Mouse (Mus musculus) kidney, postnatal 0 days (tissue): Measurements from ENCODE around the gene Tcirg1. TPM values are rescaled to one million over a fixed set of nuclear protein-coding genes. Genes with fewer than 3 reads are reported as not detected.

Experiments used
- ATAC-seq: fragments of 200-750 bp; cut with Nextera tagmentation; replicated peaks from 2 replicates; pipeline ENCODE4 v1.8.0; 2017; ENCODE audit warnings: low read depth, moderate number of reproducible peaks, moderate TSS enrichment, moderate library complexity; ENCODE audit not compliant: low FRiP score
- DNase-seq: peaks from one replicate; pipeline ENCODE4 v3.0.0-alpha.2; 2016; ENCODE audit warnings: low spot score
- H3K27ac ChIP-seq: fragments of 300-500 bp; sonication (generic); 2 replicates; pipeline ENCODE4 v1.5.1; 2014; ENCODE audit warnings: mild to moderate bottlenecking
- H3K27me3 ChIP-seq: fragments of 300-500 bp; sonication (generic); 2 replicates; pipeline ENCODE4 v1.6.1; 2014; ENCODE audit warnings: low read length, mixed read lengths; ENCODE audit not compliant: insufficient read depth
- H3K36me3 ChIP-seq: fragments of 300-500 bp; sonication (generic); 2 replicates; pipeline ENCODE4 v1.6.1; 2014; ENCODE audit warnings: low read length, mixed read lengths; ENCODE audit not compliant: insufficient read depth
- H3K4me1 ChIP-seq: fragments of 300-500 bp; sonication (generic); replicated peaks from 2 replicates; pipeline ENCODE4 v1.6.1; 2014; ENCODE audit warnings: antibody characterized with exemption, low read length, mixed read lengths; ENCODE audit not compliant: insufficient read depth
- H3K4me2 ChIP-seq: fragments of 300-500 bp; sonication (generic); 2 replicates; pipeline ENCODE4 v1.6.1; 2014; ENCODE audit warnings: mild to moderate bottlenecking, low read length, moderate library complexity, mixed read lengths
- H3K4me3 ChIP-seq: fragments of 300-500 bp; sonication (generic); replicated peaks from 2 replicates; pipeline ENCODE4 v1.5.1; 2014; ENCODE audit warnings: low read depth, low read length
- H3K9ac ChIP-seq: fragments of 300-500 bp; sonication (generic); 2 replicates; pipeline ENCODE4 v1.6.1; 2014; ENCODE audit warnings: low read depth, low read length
- H3K9me3 ChIP-seq: fragments of 300-500 bp; sonication (generic); replicated peaks from 2 replicates; pipeline ENCODE4 v1.6.1; 2016; ENCODE audit warnings: low read length, inconsistent platforms, mixed read lengths
- CTCF ChIP-seq: IDR thresholded peaks from 2 replicates; pipeline ENCODE4 v1.5.1; 2016; ENCODE audit warnings: antibody characterized with exemption, low read depth, mild to moderate bottlenecking, moderate library complexity
- WGBS: fragments of 180-500 bp; shearing (Covaris S2); extraction: QIAGEN DNeasy Blood & Tissue Kit; methylation state at CpG from one replicate; pipeline ENCODE4 v1.1.7; 2014; 5-methylcytosine and 5-hydroxymethylcytosine counted together
- polyA plus RNA-seq: library from polyadenylated mRNA; unstranded; fragments of >200 nt; fragmentation: Nextera tagmentation; extraction: Ambion mirVana; gene quantifications from 2 replicates; pipeline ENCODE4 v1.2.1, GENCODE M21; 2015

Gene Tcirg1
- polyA plus RNA-seq, 1 experiment from 2014 or later: 33.0 TPM

DNA sequence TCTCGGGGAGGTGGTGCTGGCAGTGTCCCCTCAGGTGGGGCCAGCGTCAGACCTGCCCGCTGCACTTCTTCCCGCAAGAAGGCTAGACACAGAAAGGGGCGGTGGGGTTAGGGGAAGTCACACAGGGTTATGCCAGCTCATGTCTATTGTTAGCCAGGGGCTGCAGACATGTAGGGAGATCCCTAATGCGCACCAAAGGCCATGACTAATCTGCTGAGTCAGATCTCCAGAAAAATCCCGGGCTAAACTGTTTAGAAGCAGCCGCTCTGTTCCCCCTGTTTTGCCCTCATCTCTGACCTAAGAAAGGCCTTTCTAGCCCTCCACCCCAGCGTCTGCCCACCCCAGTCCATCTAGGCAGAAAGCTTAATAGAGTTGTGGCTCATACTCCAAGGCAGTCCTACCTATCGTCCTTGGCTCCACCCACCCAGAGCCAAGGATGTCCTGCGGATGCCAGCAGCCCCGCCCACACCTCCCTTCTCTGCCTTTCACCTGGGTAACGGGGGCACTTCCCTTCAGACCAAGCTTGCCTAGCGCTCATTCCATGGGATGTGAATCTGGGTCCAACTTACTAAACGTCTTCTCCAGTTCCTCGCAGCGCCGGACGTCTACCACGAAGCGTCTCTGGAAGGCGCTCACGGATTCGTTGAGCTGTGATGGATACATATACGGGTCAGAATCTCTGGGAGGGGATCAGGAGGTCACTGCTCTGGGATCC is 3.1 kb downstream of the Tcirg1 start:
- ATAC-seq: no peak
- no peak for DNase-seq
- H3K9me3 ChIP-seq: no peaks in the 10 kb centered on the region
- H3K4me3 ChIP-seq: no peak overlapping the region
- H3K4me2 ChIP-seq: peak overlapping the region; percentile 84
- no peak overlapping the region for H3K9ac ChIP-seq
- H3K27me3 ChIP-seq: no peaks in the 10 kb centered on the region
- peaks cover 39% of the 10 kb centered on the region for H3K36me3 ChIP-seq
- no peak overlapping the region for H3K27ac ChIP-seq
- 73% methylated on average over 25 of the region's 25 CpGs for whole genome bisulfite sequencing
- TF ChIP-seq CTCF: no peak
- peaks cover 25% of the 10 kb centered on the region for H3K4me1 ChIP-seq

DNA sequence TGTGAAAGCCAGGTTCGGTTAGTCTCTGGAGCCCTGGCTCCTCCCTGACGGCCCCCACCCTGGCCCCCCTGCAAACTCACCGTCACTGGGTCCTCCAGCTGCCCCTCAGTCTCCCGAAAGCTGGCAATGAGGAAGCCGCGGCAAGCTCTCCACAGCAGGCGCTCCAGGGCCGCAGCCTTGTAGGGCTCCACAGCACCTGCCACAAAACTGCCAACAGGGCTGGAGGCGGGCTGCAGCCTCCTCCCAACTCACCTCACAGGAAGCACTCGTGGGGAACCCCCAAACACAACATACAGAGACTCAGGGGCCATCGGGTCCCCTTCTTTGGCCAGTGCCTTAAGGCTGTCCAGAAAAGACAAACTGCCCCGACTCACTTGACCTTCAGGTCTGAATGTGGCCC is 4.0 kb downstream of the Tcirg1 start:
- Histone ChIP-seq H3K4me2 (no peak overlapping the region), H3K27ac (no peak overlapping the region), H3K27me3 (no peaks in the 10 kb centered on the region), H3K4me1 (peaks cover 25% of the 10 kb centered on the region), H3K36me3 (peaks cover 38% of the 10 kb centered on the region), H3K9me3 (no peaks in the 10 kb centered on the region), H3K4me3 (no peak overlapping the region), H3K9ac (no peak overlapping the region)
- no peak for ATAC-seq
- no peak for TF ChIP-seq CTCF
- 84% methylated on average over 12 of the region's 12 CpGs for whole genome bisulfite sequencing
- no peak for DNase-seq

DNA sequence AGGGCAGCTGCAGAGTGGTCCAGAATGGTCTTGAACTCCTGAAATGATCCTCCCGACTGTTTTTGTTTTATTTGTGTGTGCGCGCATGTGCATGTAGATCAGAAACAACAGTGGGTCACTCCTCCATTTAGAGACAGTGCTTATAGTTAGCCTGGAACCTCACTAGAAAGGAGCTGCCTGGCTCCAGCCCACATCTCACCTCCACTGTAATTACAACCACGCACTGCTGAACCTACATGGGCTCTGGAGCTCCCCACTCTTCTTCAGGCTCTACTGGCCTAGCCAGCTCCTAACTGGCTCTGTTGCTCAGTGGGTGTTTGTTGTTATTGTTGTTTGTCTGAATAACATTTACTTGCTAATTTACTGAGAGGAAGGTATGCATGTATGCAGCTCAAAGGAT is 7.3 kb downstream of the Tcirg1 start:
- 86% methylated on average over 4 of the region's 4 CpGs for WGBS
- no peak overlapping the region for H3K4me3 ChIP-seq
- no peak overlapping the region for H3K4me2 ChIP-seq
- H3K27me3 ChIP-seq: no peaks in the 10 kb centered on the region
- DNase-seq (no peak), ATAC-seq (no peak)
- peaks cover 63% of the 10 kb centered on the region for H3K36me3 ChIP-seq
- no peaks in the 10 kb centered on the region for H3K9me3 ChIP-seq
- no peak for TF ChIP-seq CTCF
- H3K27ac ChIP-seq: no peak overlapping the region
- H3K4me1 ChIP-seq: peaks cover 5% of the 10 kb centered on the region; the same call in 1 of the 2 replicates
- no peak overlapping the region for H3K9ac ChIP-seq

DNA sequence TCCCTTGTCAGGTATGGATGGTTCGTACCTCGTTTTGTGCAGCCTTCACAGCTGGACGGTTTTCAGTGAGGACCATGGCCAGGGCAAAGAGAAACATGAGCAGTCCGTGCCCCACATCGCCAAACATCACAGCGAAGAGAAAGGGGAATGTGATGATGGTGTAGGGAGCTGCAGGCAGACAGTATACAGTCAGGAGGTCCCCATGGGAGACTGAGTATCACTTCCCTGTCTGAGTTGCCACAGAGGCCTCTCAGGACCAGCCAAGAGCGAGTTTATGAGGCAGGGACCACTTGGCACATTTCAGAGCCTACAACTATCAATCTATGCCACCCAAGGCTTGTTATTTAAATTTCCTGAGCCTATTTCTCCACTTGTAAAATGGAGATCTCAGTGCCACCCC is 8.0 kb downstream of the Tcirg1 start:
- Histone ChIP-seq H3K4me2 (no peak overlapping the region), H3K9ac (no peak overlapping the region), H3K9me3 (no peaks in the 10 kb centered on the region), H3K27ac (no peak overlapping the region), H3K27me3 (no peaks in the 10 kb centered on the region), H3K36me3 (peaks cover 68% of the 10 kb centered on the region), H3K4me1 (no peaks in the 10 kb centered on the region), H3K4me3 (no peak overlapping the region)
- TF ChIP-seq CTCF: no peak
- WGBS: 52% methylated on average over 7 of the region's 7 CpGs
- ATAC-seq (no peak), DNase-seq (no peak)

- ATAC-seq (no peak), DNase-seq (no peak)
- H3K4me3 ChIP-seq: no peak overlapping the region
- no peaks in the 10 kb centered on the region for H3K4me1 ChIP-seq
- TF ChIP-seq CTCF: no peak
- no peaks in the 10 kb centered on the region for H3K9me3 ChIP-seq
- H3K9ac ChIP-seq: no peak overlapping the region
- H3K4me2 ChIP-seq: no peak overlapping the region
- no peak overlapping the region for H3K27ac ChIP-seq
- H3K27me3 ChIP-seq: no peaks in the 10 kb centered on the region
- 92% methylated on average over 5 of the region's 5 CpGs for WGBS
- H3K36me3 ChIP-seq: peaks cover 67% of the 10 kb centered on the region
Measured at GRCm38 (mm10) chr19:3897557-3897956, 9.4 kb downstream of the Tcirg1 start.

GRCm38 (mm10) chr19:3896208-3896607 is 10.7 kb downstream of the Tcirg1 start:
- DNase-seq (no peak), ATAC-seq (no peak)
- WGBS: 90% methylated on average over 10 of the region's 10 CpGs
- no peak overlapping the region for H3K9ac ChIP-seq
- no peaks in the 10 kb centered on the region for H3K9me3 ChIP-seq
- H3K36me3 ChIP-seq: peaks cover 63% of the 10 kb centered on the region
- no peak overlapping the region for H3K4me3 ChIP-seq
- no peak for TF ChIP-seq CTCF
- no peaks in the 10 kb centered on the region for H3K4me1 ChIP-seq
- no peak overlapping the region for H3K27ac ChIP-seq
- no peak overlapping the region for H3K4me2 ChIP-seq
- no peaks in the 10 kb centered on the region for H3K27me3 ChIP-seq
